Mouse (Mus musculus): ENCODE measurements around the gene Map3k20. TPM values are rescaled to one million over a fixed set of nuclear protein-coding genes. Genes with fewer than 3 reads are reported as not detected.
A peak's percentile ranks its signal among the peaks of the same experiment; 100 is the strongest.

The Map3k20 gene
- total RNA-seq (2015; ENCODE audit: low replicate concordance) (57.4 and 64.5 TPM in 2 replicates), total RNA-seq (2017; ENCODE audit: low replicate concordance) (35.9 and 52.1 TPM in 2 replicates)

GRCm38 (mm10) chr2:72285256-72285887, at the start of gene Map3k20:
Gene Map3k20, plus strand, starts transcription at chr2:72285637.
- peak; percentile 82 for ATAC-seq (replicated peaks; ENCODE audit: low FRiP score, poor library complexity, severe bottlenecking)

DNA sequence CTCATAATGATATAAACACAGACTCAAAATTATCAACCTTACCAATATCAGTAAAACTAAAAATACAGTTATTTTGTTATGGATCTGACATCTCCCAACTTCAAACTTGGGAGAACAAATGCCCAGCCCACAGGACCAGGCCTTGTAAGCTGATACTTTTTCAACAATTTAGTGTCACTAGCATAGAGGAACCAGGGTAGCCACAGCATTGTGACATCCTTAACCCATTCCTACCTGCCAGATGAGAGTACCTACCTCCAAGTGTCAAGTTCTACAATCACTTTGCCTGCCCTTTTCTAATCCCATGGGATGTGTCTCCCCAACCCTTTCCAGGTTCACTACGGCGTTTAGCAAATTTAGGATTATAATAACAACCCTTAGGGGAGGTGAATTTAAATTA, 47.0 kb upstream of the Map3k20 start:
- no peak for ATAC-seq (replicated peaks; ENCODE audit: low FRiP score, poor library complexity, severe bottlenecking)

- no peak for ATAC-seq (replicated peaks; ENCODE audit: low FRiP score, poor library complexity, severe bottlenecking)
Observed at GRCm38 (mm10) chr2:72238925-72239324, 46.5 kb upstream of the Map3k20 start.

DNA sequence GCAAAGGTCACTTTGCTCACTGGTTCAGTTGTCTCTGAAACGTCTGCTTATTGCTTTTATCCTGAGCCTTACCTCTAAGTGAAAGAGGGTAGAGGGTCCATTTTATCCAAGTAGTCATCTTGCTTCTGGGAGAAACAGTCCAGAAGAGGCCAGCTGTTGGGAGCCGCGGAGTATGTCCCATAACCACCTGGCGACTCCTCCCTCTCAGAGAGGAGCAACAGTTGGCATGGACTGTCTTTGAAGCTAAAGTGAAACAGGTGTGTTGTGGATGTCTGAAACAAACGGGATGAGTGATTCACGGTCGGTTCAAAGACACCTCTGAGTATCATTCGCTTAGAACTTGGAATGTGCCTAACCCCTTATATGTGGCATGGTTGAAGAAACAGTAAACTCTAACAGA, 46.0 kb upstream of the Map3k20 start:
- no peak for ATAC-seq (replicated peaks; ENCODE audit: low FRiP score, poor library complexity, severe bottlenecking)

DNA sequence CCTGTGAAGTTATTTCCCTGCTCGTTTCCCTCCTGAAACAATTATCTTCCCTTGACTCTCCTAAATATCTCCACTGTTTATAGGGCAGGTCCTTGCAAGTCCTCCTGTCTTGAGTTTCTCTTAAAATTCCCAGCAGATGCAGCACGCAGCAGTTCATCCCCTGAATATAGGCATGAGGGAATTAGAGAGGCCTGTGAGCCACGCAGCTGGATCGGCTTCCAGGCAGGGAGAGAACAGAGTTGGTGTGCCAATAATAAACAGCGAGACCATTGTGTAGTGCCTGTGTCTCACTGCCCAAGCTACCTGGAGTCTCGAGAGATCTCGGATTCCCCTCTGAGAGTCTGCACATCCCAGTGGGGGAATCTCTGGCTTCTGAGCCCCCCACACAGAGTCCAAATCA, 45.4 kb upstream of the Map3k20 start:
- ATAC-seq (replicated peaks; ENCODE audit: low FRiP score, poor library complexity, severe bottlenecking) = no peak

GRCm38 (mm10) chr2:72240691-72241090, 44.7 kb upstream of the Map3k20 start:
- ATAC-seq (replicated peaks; ENCODE audit: low FRiP score, poor library complexity, severe bottlenecking) = no peak

DNA sequence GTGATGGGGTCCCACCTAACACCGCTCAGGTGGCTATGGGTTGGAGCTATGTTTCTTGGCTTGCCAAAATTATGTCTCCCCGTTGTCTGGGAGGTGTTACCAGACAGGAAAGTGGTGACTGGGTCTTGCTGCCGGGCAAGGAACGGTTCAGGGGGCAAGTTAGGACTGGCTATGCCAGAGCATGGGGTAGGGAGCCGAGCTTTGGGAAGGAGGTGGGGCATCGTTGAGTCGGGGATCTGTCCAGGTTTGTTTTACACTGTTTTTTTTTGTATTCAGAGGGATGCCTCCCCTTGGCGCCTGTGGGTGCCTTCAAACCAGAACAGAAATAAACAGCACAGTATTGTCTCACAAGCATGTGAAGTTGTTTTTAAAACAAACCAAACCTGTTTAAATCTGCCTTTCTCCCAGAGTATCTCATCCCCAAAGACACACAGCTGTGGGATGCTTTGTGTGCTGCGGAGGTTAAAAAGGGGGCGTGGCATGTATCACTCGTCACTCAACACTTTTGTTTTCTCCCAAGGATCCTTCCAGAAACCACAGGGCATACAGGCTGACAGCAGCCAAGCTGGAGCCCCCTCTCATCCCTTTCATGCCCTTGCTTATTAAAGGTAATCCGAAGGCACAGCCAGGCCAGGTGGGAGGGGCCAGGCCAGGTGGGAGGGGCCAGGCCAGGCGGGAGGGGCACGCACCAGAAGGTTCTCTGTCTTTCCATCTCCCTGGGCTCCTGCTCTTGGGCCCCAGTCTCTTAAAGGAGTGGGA, 43.5 kb upstream of the Map3k20 start:
- ATAC-seq (replicated peaks; ENCODE audit: low FRiP score, poor library complexity, severe bottlenecking) = no peak

GRCm38 (mm10) chr2:72242910-72243675, 42.3 kb upstream of the Map3k20 start:
- ATAC-seq (replicated peaks; ENCODE audit: low FRiP score, poor library complexity, severe bottlenecking) = no peak

GRCm38 (mm10) chr2:72245631-72246030, 39.8 kb upstream of the Map3k20 start:
- no peak for ATAC-seq (replicated peaks; ENCODE audit: low FRiP score, poor library complexity, severe bottlenecking)

DNA sequence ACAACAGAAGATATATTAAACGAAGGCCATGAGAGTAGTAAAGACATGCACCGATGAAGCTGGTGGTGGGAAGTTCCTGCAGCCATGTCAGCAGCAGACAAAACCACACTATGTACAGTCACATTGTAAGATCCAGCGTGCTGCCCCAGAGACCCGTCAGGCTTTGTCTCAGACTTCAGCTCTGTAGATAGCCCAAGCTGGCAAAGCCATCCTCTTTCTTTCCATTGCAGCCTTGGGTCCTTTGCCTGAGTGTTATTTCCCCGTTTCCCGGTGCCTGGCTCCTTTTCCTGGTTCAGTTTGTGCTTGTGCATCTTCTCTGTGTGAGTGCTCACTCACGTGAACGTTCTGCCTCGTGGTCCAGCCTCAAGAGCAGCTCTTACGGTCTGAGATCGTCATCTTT, 39.1 kb upstream of the Map3k20 start:
- ATAC-seq (replicated peaks; ENCODE audit: low FRiP score, poor library complexity, severe bottlenecking) = no peak

- ATAC-seq (replicated peaks; ENCODE audit: low FRiP score, poor library complexity, severe bottlenecking) = no peak
Observed at GRCm38 (mm10) chr2:72247819-72248218, 37.6 kb upstream of the Map3k20 start.

DNA sequence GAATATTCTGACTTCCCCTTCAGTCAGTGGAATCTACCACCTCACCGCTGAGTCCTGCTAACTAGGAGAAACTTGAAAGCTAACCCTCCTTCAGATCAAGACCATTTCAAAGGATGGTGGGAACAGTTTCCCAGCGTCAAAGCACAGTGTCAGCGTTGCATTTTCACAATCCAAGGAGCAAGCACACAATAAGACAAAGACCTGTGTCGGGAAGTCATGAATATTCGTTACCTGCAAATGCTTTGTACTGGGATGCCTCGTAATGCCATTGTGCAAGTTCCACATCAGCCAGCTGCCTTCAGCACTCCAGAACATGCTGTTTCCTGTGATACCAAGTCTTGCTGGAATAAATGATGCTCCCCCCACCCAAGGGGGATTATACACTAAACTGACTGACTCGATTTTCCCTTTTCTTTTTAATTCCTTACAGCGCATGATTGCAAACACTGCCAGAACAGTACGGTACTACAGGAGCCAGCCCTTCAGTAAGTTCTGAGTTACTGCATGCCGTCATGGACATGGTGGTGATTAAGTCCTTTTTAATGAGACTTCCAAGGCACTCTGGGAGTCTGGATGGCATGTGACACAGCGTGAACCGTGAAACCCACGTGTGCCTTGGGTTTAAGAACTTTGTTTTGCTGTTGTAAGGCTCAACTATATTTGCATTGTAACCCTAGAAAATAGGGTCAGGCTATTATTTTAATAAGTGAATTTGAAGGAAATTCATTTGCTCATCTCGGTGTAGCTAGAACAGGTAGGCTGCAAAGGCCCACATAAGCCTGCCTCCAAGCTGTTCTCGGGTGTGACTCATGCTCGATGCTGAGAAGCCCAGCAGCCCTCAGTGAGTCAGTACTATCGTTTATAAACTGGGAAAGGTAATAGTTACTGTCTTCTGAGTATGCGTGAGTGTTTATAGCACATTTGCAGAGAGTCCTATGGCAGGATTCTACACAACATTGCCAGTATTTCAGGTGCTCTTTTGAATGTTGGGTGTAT, 32.6 kb upstream of the Map3k20 start:
- no peak for ATAC-seq (replicated peaks; ENCODE audit: low FRiP score, poor library complexity, severe bottlenecking)

DNA sequence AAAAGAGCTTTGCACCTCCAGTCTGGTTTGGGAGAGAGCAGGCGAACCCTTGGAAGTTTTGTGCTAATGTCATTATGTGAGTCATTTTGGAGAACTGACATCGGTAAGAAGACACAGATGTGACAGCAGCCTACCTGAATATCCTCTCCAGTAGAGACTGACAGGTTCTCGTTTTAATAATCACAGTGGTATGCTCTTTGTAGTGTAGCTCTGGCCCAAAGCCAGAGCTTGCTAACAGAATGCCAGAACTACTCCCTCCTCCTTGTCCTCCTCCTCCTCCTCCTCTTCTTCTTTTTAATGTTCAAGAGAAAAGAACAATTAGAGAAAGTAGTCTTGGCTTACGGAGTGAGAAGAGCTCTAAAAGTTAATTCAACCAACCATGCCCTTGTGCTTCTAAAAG, 31.6 kb upstream of the Map3k20 start:
- no peak for ATAC-seq (replicated peaks; ENCODE audit: low FRiP score, poor library complexity, severe bottlenecking)

GRCm38 (mm10) chr2:72254813-72255582, 30.4 kb upstream of the Map3k20 start:
- ATAC-seq (replicated peaks; ENCODE audit: low FRiP score, poor library complexity, severe bottlenecking) = no peak

- no peak for ATAC-seq (replicated peaks; ENCODE audit: low FRiP score, poor library complexity, severe bottlenecking)
Observed at GRCm38 (mm10) chr2:72260704-72261103, 24.7 kb upstream of the Map3k20 start.

GRCm38 (mm10) chr2:72262814-72263480, 22.5 kb upstream of the Map3k20 start:
- ATAC-seq (replicated peaks; ENCODE audit: low FRiP score, poor library complexity, severe bottlenecking) = no peak

GRCm38 (mm10) chr2:72267390-72267789, 18.0 kb upstream of the Map3k20 start:
- ATAC-seq (replicated peaks; ENCODE audit: low FRiP score, poor library complexity, severe bottlenecking) = no peak

GRCm38 (mm10) chr2:72269651-72270341, 15.6 kb upstream of the Map3k20 start:
- ATAC-seq (replicated peaks; ENCODE audit: low FRiP score, poor library complexity, severe bottlenecking) = no peak
